Mouse (Mus musculus) embryonic facial prominence, embryonic 10.5 days (tissue): ENCODE results near the gene Olfr464. TPM values are rescaled to one million over a fixed set of nuclear protein-coding genes. Genes with fewer than 3 reads are reported as not detected.

Experiments used
- DNase-seq: peaks from one replicate; pipeline ENCODE4 v3.0.0-alpha.2; 2017; ENCODE audit warnings: low spot score
- H3K27ac ChIP-seq: fragments of 300-500 bp; sonication (generic); replicated peaks from 2 replicates; pipeline ENCODE4 v1.5.1; 2016; ENCODE audit warnings: mild to moderate bottlenecking
- H3K27me3 ChIP-seq: fragments of 300-500 bp; sonication (generic); replicated peaks from 2 replicates; pipeline ENCODE4 v1.6.1; 2016; ENCODE audit warnings: low read depth, mild to moderate bottlenecking; ENCODE audit not compliant: poor library complexity, severe bottlenecking
- H3K36me3 ChIP-seq: fragments of 300-500 bp; sonication (generic); replicated peaks from 2 replicates; pipeline ENCODE4 v1.6.1; 2016; ENCODE audit warnings: mild to moderate bottlenecking, moderate library complexity
- H3K4me1 ChIP-seq: fragments of 300-500 bp; sonication (generic); 2 replicates; pipeline ENCODE4 v1.6.1; 2016
- H3K4me3 ChIP-seq: fragments of 300-500 bp; sonication (generic); 2 replicates; pipeline ENCODE4 v1.5.1; 2016; ENCODE audit warnings: mild to moderate bottlenecking, moderate library complexity
- H3K9me3 ChIP-seq: fragments of 300-500 bp; sonication (generic); 2 replicates; pipeline ENCODE4 v1.6.1; 2016; ENCODE audit warnings: mild to moderate bottlenecking
- WGBS: fragments of 180-500 bp; shearing (Covaris S2); methylation state at CpG from one replicate; pipeline ENCODE4 v1.1.7; 2016; 5-methylcytosine and 5-hydroxymethylcytosine counted together
- polyA plus RNA-seq: library from polyadenylated mRNA; unstranded; fragments of >200 nt; fragmentation: Nextera tagmentation; extraction: Ambion mirVana; gene quantifications from 2 replicates; pipeline ENCODE4 v1.2.1, GENCODE M21; 2016

Gene Olfr464
- polyA plus RNA-seq, result not detected in 2 replicates

- H3K27me3 ChIP-seq, result no peaks in the 10 kb centered on the region
- no peak within 1 kb of the TSS for H3K27ac ChIP-seq
- no peaks in the 10 kb centered on the region for H3K36me3 ChIP-seq
- DNase-seq, result peak; percentile 75
- no peaks in the 10 kb centered on the region for H3K9me3 ChIP-seq
- no peaks in the 10 kb centered on the region for H3K4me1 ChIP-seq
- 35% methylated on average over 5 of the region's 5 CpGs for WGBS
- no peak within 1 kb of the TSS for H3K4me3 ChIP-seq
Observed at GRCm38 (mm10) chr11:87920966-87921365, at the start of gene Olfr464. Gene Olfr464, minus strand, starts transcription at chr11:87920967.

GRCm38 (mm10) chr11:87968356-87969122 is 47.8 kb upstream of the Olfr464 start:
- DNase-seq, result no peak
- Histone ChIP-seq H3K27ac (no peak overlapping the region), H3K4me1 (peaks cover 32% of the 10 kb centered on the region), H3K27me3 (no peaks in the 10 kb centered on the region), H3K4me3 (peak overlapping the region; percentile 37), H3K9me3 (no peaks in the 10 kb centered on the region), H3K36me3 (no peaks in the 10 kb centered on the region)
- WGBS, result 13% methylated on average over 19 of the region's 20 CpGs

GRCm38 (mm10) chr11:87967692-87968289 is 47.0 kb upstream of the Olfr464 start:
- Histone ChIP-seq H3K4me1 (peaks cover 32% of the 10 kb centered on the region), H3K4me3 (peak overlapping the region; percentile 37)

GRCm38 (mm10) chr11:87966214-87966613 is 45.4 kb upstream of the Olfr464 start:
- no peaks in the 10 kb centered on the region for H3K27me3 ChIP-seq
- peak; percentile 72 for DNase-seq
- no peak overlapping the region for H3K27ac ChIP-seq
- peaks cover 32% of the 10 kb centered on the region for H3K4me1 ChIP-seq
- no peaks in the 10 kb centered on the region for H3K9me3 ChIP-seq
- 39% methylated on average over 10 of the region's 10 CpGs for WGBS
- H3K4me3 ChIP-seq, result no peak overlapping the region
- no peaks in the 10 kb centered on the region for H3K36me3 ChIP-seq

More at GRCm38 (mm10) chr11:87967692-87968289, 47.0 kb upstream of the Olfr464 start:
- 3% methylated on average over 17 of the region's 17 CpGs for WGBS
- no peak overlapping the region for H3K27ac ChIP-seq
- peak; percentile 88 for DNase-seq
- H3K36me3 ChIP-seq, result no peaks in the 10 kb centered on the region
- no peaks in the 10 kb centered on the region for H3K27me3 ChIP-seq
- H3K9me3 ChIP-seq, result no peaks in the 10 kb centered on the region

GRCm38 (mm10) chr11:87965293-87965692 is 44.5 kb upstream of the Olfr464 start:
- H3K27ac ChIP-seq, result no peak overlapping the region
- H3K36me3 ChIP-seq, result no peaks in the 10 kb centered on the region
- H3K4me1 ChIP-seq, result peaks cover 32% of the 10 kb centered on the region
- no peaks in the 10 kb centered on the region for H3K27me3 ChIP-seq
- DNase-seq, result no peak
- H3K9me3 ChIP-seq, result no peaks in the 10 kb centered on the region
- no peak overlapping the region for H3K4me3 ChIP-seq
- 51% methylated on average over 3 of the region's 3 CpGs for WGBS

- Histone ChIP-seq H3K4me1 (no peaks in the 10 kb centered on the region), H3K4me3 (no peak overlapping the region), H3K9me3 (no peaks in the 10 kb centered on the region), H3K27me3 (no peaks in the 10 kb centered on the region), H3K27ac (no peak overlapping the region), H3K36me3 (no peaks in the 10 kb centered on the region)
- DNase-seq, result peak; percentile 65
- WGBS, result 46% methylated on average over 7 of the region's 7 CpGs
Observed at GRCm38 (mm10) chr11:87957066-87957465, 36.3 kb upstream of the Olfr464 start.

GRCm38 (mm10) chr11:87955144-87955543 is 34.4 kb upstream of the Olfr464 start:
- Histone ChIP-seq H3K27ac (no peak overlapping the region), H3K27me3 (no peaks in the 10 kb centered on the region), H3K9me3 (no peaks in the 10 kb centered on the region), H3K4me3 (no peak overlapping the region), H3K4me1 (no peaks in the 10 kb centered on the region), H3K36me3 (no peaks in the 10 kb centered on the region)
- 9% methylated on average over 1 of the region's 1 CpGs for WGBS
- DNase-seq, result no peak

GRCm38 (mm10) chr11:87949990-87950389 is 29.2 kb upstream of the Olfr464 start:
- Histone ChIP-seq H3K4me3 (no peak overlapping the region), H3K27ac (no peak overlapping the region), H3K36me3 (no peaks in the 10 kb centered on the region), H3K9me3 (no peaks in the 10 kb centered on the region), H3K27me3 (0 out of 2 replicates have a peak, but pooled peaks cover 3% of the 10 kb centered on the region), H3K4me1 (no peaks in the 10 kb centered on the region)
- 2% methylated on average over 2 of the region's 2 CpGs for WGBS
- DNase-seq, result peak; percentile 40

- Histone ChIP-seq H3K36me3 (no peaks in the 10 kb centered on the region), H3K9me3 (no peaks in the 10 kb centered on the region), H3K27ac (no peak overlapping the region), H3K4me3 (no peak overlapping the region), H3K27me3 (no peaks in the 10 kb centered on the region; the same call in 1 of the 2 replicates), H3K4me1 (no peaks in the 10 kb centered on the region)
- DNase-seq, result no peak
- WGBS, result 79% methylated on average over 3 of the region's 3 CpGs
Observed at GRCm38 (mm10) chr11:87935467-87935866, 14.7 kb upstream of the Olfr464 start.

- 67% methylated on average over 2 of the region's 2 CpGs for WGBS
- 0 out of 2 replicates have a peak, but pooled peaks cover 3% of the 10 kb centered on the region for H3K9me3 ChIP-seq
- no peak for DNase-seq
Observed at GRCm38 (mm10) chr11:87933731-87934130, 13.0 kb upstream of the Olfr464 start.

GRCm38 (mm10) chr11:87930348-87930747 is 9.6 kb upstream of the Olfr464 start:
- no peaks in the 10 kb centered on the region for H3K36me3 ChIP-seq
- no peak for DNase-seq
- 0 out of 2 replicates have a peak, but pooled peaks cover 3% of the 10 kb centered on the region for H3K9me3 ChIP-seq
- H3K27ac ChIP-seq, result no peak overlapping the region
- H3K27me3 ChIP-seq, result no peaks in the 10 kb centered on the region; the same call in 1 of the 2 replicates
- H3K4me1 ChIP-seq, result no peaks in the 10 kb centered on the region
- H3K4me3 ChIP-seq, result no peak overlapping the region
- 86% methylated on average over 2 of the region's 2 CpGs for WGBS

More at GRCm38 (mm10) chr11:87933731-87934130, 13.0 kb upstream of the Olfr464 start:
- H3K36me3 ChIP-seq, result no peaks in the 10 kb centered on the region
- H3K4me1 ChIP-seq, result no peaks in the 10 kb centered on the region
- no peak overlapping the region for H3K27ac ChIP-seq
- H3K4me3 ChIP-seq, result no peak overlapping the region
- H3K27me3 ChIP-seq, result no peaks in the 10 kb centered on the region; the same call in 1 of the 2 replicates

- H3K4me3 ChIP-seq, result no peak overlapping the region
- WGBS, result 71% methylated on average over 2 of the region's 2 CpGs
- H3K27ac ChIP-seq, result no peak overlapping the region
- H3K9me3 ChIP-seq, result no peaks in the 10 kb centered on the region
- DNase-seq, result no peak
- no peaks in the 10 kb centered on the region for H3K36me3 ChIP-seq
- no peaks in the 10 kb centered on the region for H3K27me3 ChIP-seq
- H3K4me1 ChIP-seq, result no peaks in the 10 kb centered on the region
Observed at GRCm38 (mm10) chr11:87920301-87920700, 466 bp downstream of the Olfr464 start.

- Histone ChIP-seq H3K4me3 (no peak overlapping the region), H3K36me3 (no peaks in the 10 kb centered on the region), H3K9me3 (no peaks in the 10 kb centered on the region), H3K27me3 (no peaks in the 10 kb centered on the region), H3K27ac (no peak overlapping the region), H3K4me1 (no peaks in the 10 kb centered on the region)
- DNase-seq, result no peak
- WGBS, result 88% methylated on average over 1 of the region's 1 CpGs
Observed at GRCm38 (mm10) chr11:87916005-87916404, 4.8 kb downstream of the Olfr464 start.
